Mouse (Mus musculus) kidney, adult 2 months (tissue): ENCODE data around the gene Hsd17b10. TPM values are rescaled to one million over a fixed set of nuclear protein-coding genes. Genes with fewer than 3 reads are reported as not detected.

Source experiments
- DNase-seq: peaks from one replicate; pipeline ENCODE4 v3.0.0; 2021
- H3K27ac ChIP-seq: fragments of 200-500 bp; 2 replicates; pipeline ENCODE4 v1.5.1; 2012; ENCODE audit warnings: low read depth, low read length, control low read depth, inconsistent platforms; ENCODE audit not compliant: insufficient read depth
- H3K27me3 ChIP-seq: fragments of 200-500 bp; replicated peaks from 2 replicates; pipeline ENCODE4 v1.6.1; 2012; ENCODE audit warnings: mild to moderate bottlenecking, moderate library complexity, low read length, inconsistent platforms; ENCODE audit not compliant: control insufficient read depth, insufficient read depth
- H3K36me3 ChIP-seq: fragments of 200-500 bp; 2 replicates; pipeline ENCODE4 v1.6.1; 2012; ENCODE audit warnings: mild to moderate bottlenecking, moderate library complexity, low read length, inconsistent platforms; ENCODE audit not compliant: control insufficient read depth, insufficient read depth
- H3K4me1 ChIP-seq: fragments of 200-500 bp; 2 replicates; pipeline ENCODE4 v1.6.1; 2011; ENCODE audit warnings: low read length; ENCODE audit not compliant: control insufficient read depth, insufficient read depth
- H3K4me3 ChIP-seq: fragments of 200-500 bp; 2 replicates; pipeline ENCODE4 v1.5.1; 2011; ENCODE audit warnings: mild to moderate bottlenecking, low read depth, low read length, control low read depth; ENCODE audit not compliant: insufficient read depth
- CTCF ChIP-seq: fragments of 200-500 bp; conservative IDR thresholded peaks from 2 replicates; pipeline ENCODE4 v1.5.1; 2011; ENCODE audit warnings: low read depth, mild to moderate bottlenecking, control low read depth, low read length, moderate library complexity, mixed read lengths; ENCODE audit not compliant: insufficient read depth, insufficient read length
- POLR2A ChIP-seq: fragments of 200-500 bp; IDR thresholded peaks from one replicate; pipeline ENCODE4 v1.6.1; 2011; ENCODE audit warnings: low read depth, low read length, control low read depth
- WGBS: fragments of 180-500 bp; shearing (Covaris S2); methylation state at CpG from one replicate; pipeline ENCODE4 v1.1.7; 2018; 5-methylcytosine and 5-hydroxymethylcytosine counted together
- polyA plus RNA-seq: library from polyadenylated mRNA; depleted of rRNA; stranded (reverse); fragments of >200 nt; gene quantifications from 2 replicates; pipeline ENCODE4 v1.2.3, GENCODE M21; 2012; rRNA removed

Gene Hsd17b10
- polyA plus RNA-seq: 154 and 168 TPM in 2 replicates

GRCm38 (mm10) chrX:152001737-152002710 lies at the start of gene Hsd17b10:
Hsd17b10 (plus strand) TSS chrX:152001845.
- TF ChIP-seq POLR2A (peak; percentile 85), CTCF (no peak)
- Histone ChIP-seq H3K4me3 (peak within 1 kb of the TSS; percentile 81), H3K27ac (peak within 1 kb of the TSS; percentile 85), H3K36me3 (no peaks in the 10 kb centered on the region), H3K4me1 (no peaks in the 10 kb centered on the region; the same call in 1 of the 2 replicates), H3K27me3 (no peaks in the 10 kb centered on the region)
- WGBS: under 1% methylated on average over 39 of the region's 41 CpGs
- peak; percentile 93 for DNase-seq

GRCm38 (mm10) chrX:151999006-151999710 lies 2.5 kb upstream of the Hsd17b10 start:
- Histone ChIP-seq H3K27me3 (no peaks in the 10 kb centered on the region), H3K36me3 (no peaks in the 10 kb centered on the region), H3K27ac (no peak overlapping the region), H3K4me3 (no peak overlapping the region), H3K4me1 (no peaks in the 10 kb centered on the region; the same call in 1 of the 2 replicates)
- 73% methylated on average over 4 of the region's 4 CpGs for WGBS
- no peak for DNase-seq
- no peak for TF ChIP-seq CTCF
- TF ChIP-seq POLR2A: no peak

DNA sequence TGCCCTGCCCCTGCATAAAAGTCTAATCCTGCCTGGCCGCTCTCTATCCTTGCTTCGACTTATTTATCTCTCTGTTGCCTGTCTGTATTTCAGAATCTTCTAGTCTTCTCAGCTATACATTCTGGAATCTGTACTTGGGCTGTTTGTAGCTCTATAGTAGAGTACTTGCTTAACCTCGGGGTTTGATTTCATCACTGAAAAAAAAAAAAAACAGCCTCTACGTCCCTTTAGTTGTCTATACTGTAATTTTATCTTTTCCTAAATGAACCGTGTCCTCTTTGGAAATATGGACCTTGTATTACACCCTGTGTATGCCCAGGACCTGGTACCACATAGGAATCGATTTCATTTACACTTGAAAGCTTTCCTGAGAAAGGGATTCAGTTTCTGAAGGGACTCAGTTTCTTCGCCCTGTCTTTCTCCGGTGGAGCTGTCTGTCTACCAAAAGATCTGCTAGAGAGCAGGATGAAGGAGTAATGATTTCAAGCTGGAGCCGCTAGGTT lies 412 bp upstream of the Hsd17b10 start:
- 14% methylated on average over 9 of the region's 9 CpGs for WGBS
- H3K4me1 ChIP-seq: no peaks in the 10 kb centered on the region; the same call in 1 of the 2 replicates
- no peaks in the 10 kb centered on the region for H3K27me3 ChIP-seq
- no peaks in the 10 kb centered on the region for H3K36me3 ChIP-seq
- H3K4me3 ChIP-seq: peak overlapping the region; percentile 42
- H3K27ac ChIP-seq: peak overlapping the region; percentile 85
- TF ChIP-seq CTCF (no peak), POLR2A (no peak)
- no peak for DNase-seq

GRCm38 (mm10) chrX:152002865-152003264 lies 1.2 kb downstream of the Hsd17b10 start:
- WGBS: 36% methylated on average over 2 of the region's 2 CpGs
- Histone ChIP-seq H3K4me1 (peaks cover 3% of the 10 kb centered on the region; the same call in 1 of the 2 replicates), H3K36me3 (no peaks in the 10 kb centered on the region), H3K27me3 (no peaks in the 10 kb centered on the region), H3K27ac (no peak overlapping the region), H3K4me3 (no peak overlapping the region)
- DNase-seq: no peak
- TF ChIP-seq POLR2A (no peak), CTCF (no peak)

- Histone ChIP-seq H3K4me3 (no peak overlapping the region), H3K36me3 (no peaks in the 10 kb centered on the region), H3K27me3 (no peaks in the 10 kb centered on the region), H3K27ac (no peak overlapping the region), H3K4me1 (peaks cover 3% of the 10 kb centered on the region; the same call in 1 of the 2 replicates)
- WGBS: 88% methylated on average over 1 of the region's 1 CpGs
- DNase-seq: no peak
- TF ChIP-seq POLR2A: no peak
- no peak for TF ChIP-seq CTCF
Observed at GRCm38 (mm10) chrX:152007863-152008262, 6.2 kb downstream of the Hsd17b10 start.

GRCm38 (mm10) chrX:152015752-152016150 lies 14.1 kb downstream of the Hsd17b10 start:
- DNase-seq: no peak
- 0% methylated on average over 11 of the region's 11 CpGs for WGBS

More at GRCm38 (mm10) chrX:152015752-152016150, 14.1 kb downstream of the Hsd17b10 start:
- H3K4me3 ChIP-seq: peak overlapping the region; percentile 62
- TF ChIP-seq CTCF (no peak), POLR2A (no peak)
- H3K36me3 ChIP-seq: no peaks in the 10 kb centered on the region
- H3K27ac ChIP-seq: peak overlapping the region; percentile 17; the same call in 1 of the 2 replicates
- no peaks in the 10 kb centered on the region for H3K27me3 ChIP-seq
- H3K4me1 ChIP-seq: no peaks in the 10 kb centered on the region; the same call in 1 of the 2 replicates
